Mouse (Mus musculus): Measurements from ENCODE around the gene Hdac4.

GRCm38 (mm10) chr1:91922235-91923152, 273.0 kb downstream of the Hdac4 start:
- no peak for TF ChIP-seq EP300 (IDR thresholded peaks at IDR 0.05)
- no peak for TF ChIP-seq CTCF (IDR thresholded peaks at IDR 0.05)
